Mouse (Mus musculus) myocyte (in vitro differentiated cells): ENCODE results near the gene Gcsam. TPM values are rescaled to one million over a fixed set of nuclear protein-coding genes. Genes with fewer than 3 reads are reported as not detected.

Experiments used
- H3K27me3 ChIP-seq: one replicate; pipeline ENCODE4 v1.6.1; 2011; ENCODE audit not compliant: control insufficient read depth, insufficient read depth, insufficient read length
- H3K36me3 ChIP-seq: one replicate; pipeline ENCODE4 v1.6.1; 2011; ENCODE audit not compliant: control insufficient read depth, insufficient read depth
- H3K4me2 ChIP-seq: one replicate; pipeline ENCODE4 v1.6.1; 2011; ENCODE audit warnings: low read depth, control low read depth
- H3K4me3 ChIP-seq: one replicate; pipeline ENCODE4 v1.5.1; 2011; ENCODE audit warnings: mild to moderate bottlenecking, control low read depth, moderate library complexity
- H3K79me2 ChIP-seq: one replicate; pipeline ENCODE4 v1.6.1; 2011; ENCODE audit not compliant: control insufficient read depth, insufficient read depth
- H3ac ChIP-seq: one replicate; pipeline ENCODE4 v1.6.1; 2011; ENCODE audit not compliant: control insufficient read depth, insufficient read length
- CEBPB ChIP-seq: IDR thresholded peaks from 2 replicates; pipeline ENCODE4 v1.6.1; 2011; ENCODE audit warnings: mild to moderate bottlenecking, moderate library complexity; ENCODE audit not compliant: poor library complexity, insufficient read depth, severe bottlenecking
- E2F4 ChIP-seq: IDR thresholded peaks from one replicate; pipeline ENCODE4 v1.6.1; 2011; ENCODE audit warnings: mild to moderate bottlenecking, control low read depth, moderate library complexity; ENCODE audit not compliant: insufficient read depth
- MAX ChIP-seq: IDR thresholded peaks from one replicate; pipeline ENCODE4 v1.6.1; 2011; ENCODE audit warnings: low read depth, mild to moderate bottlenecking, control low read depth
- MYOD1 ChIP-seq, 3 experiments: IDR thresholded peaks; one replicate each; pipeline ENCODE4 v1.6.1; 2011; ENCODE audit warnings: control low read depth in 2 of 3, low read depth in 2 of 3, mild to moderate bottlenecking in 2 of 3, moderate library complexity in 1 of 3; ENCODE audit not compliant: insufficient read length in 2 of 3, control insufficient read depth in 1 of 3
- MYOG ChIP-seq, 3 experiments: IDR thresholded peaks; one replicate each; pipeline ENCODE4 v1.6.1; 2011; ENCODE audit warnings: control low read depth in 2 of 3, low read depth in 2 of 3, mild to moderate bottlenecking in 2 of 3; ENCODE audit not compliant: insufficient read length in 2 of 3, control insufficient read depth in 1 of 3, insufficient read depth in 1 of 3
- POLR2A ChIP-seq: IDR thresholded peaks from one replicate; pipeline ENCODE4 v1.6.1; 2011; ENCODE audit warnings: low read depth, mild to moderate bottlenecking, control low read depth, moderate library complexity; ENCODE audit not compliant: insufficient read length
- POLR2AphosphoS2 ChIP-seq: IDR thresholded peaks from one replicate; pipeline ENCODE4 v1.6.1; 2011; ENCODE audit warnings: low read depth, control low read depth; ENCODE audit not compliant: insufficient read length
- REST ChIP-seq: IDR thresholded peaks from one replicate; pipeline ENCODE4 v1.6.1; 2011; ENCODE audit warnings: mild to moderate bottlenecking, control low read depth, moderate library complexity; ENCODE audit not compliant: insufficient read depth, insufficient read length
- SRF ChIP-seq: IDR thresholded peaks from one replicate; pipeline ENCODE4 v1.6.1; 2011; ENCODE audit warnings: low read depth; ENCODE audit not compliant: control insufficient read depth, insufficient read length
- TCF12 ChIP-seq: IDR thresholded peaks from one replicate; pipeline ENCODE4 v1.6.1; 2011; ENCODE audit warnings: mild to moderate bottlenecking, control low read depth; ENCODE audit not compliant: poor library complexity, insufficient read depth, severe bottlenecking
- TCF3 ChIP-seq: IDR thresholded peaks from one replicate; pipeline ENCODE4 v1.6.1; 2011; ENCODE audit warnings: low read depth, control low read depth; ENCODE audit not compliant: insufficient read length
- USF1 ChIP-seq: IDR thresholded peaks from one replicate; pipeline ENCODE4 v1.6.1; 2011; ENCODE audit warnings: low read depth, mild to moderate bottlenecking, control low read depth, moderate library complexity
- polyA plus RNA-seq: library from polyadenylated mRNA; unstranded; fragments of >200 nt; fragmentation: generic; extraction: Trizol; gene quantifications from one replicate; pipeline ENCODE4 v1.2.1, GENCODE M21; 2012; ENCODE audit warnings: missing spikeins

Gcsam gene
- polyA plus RNA-seq, 1 experiment = not detected

- Histone ChIP-seq H3K36me3 (no peaks in the 10 kb centered on the region), H3K27me3 (no peaks in the 10 kb centered on the region), H3K4me3 (no peak overlapping the region), H3K4me2 (no peak overlapping the region), H3K79me2 (no peaks in the 10 kb centered on the region), H3ac (no peak overlapping the region)
- no peak for TF ChIP-seq CEBPB
- TF ChIP-seq POLR2AphosphoS2 = no peak
- no peak for TF ChIP-seq REST
Measured at GRCm38 (mm10) chr16:45629497-45630105, 19.4 kb downstream of the Gcsam start.

- Histone ChIP-seq H3K27me3 (no peaks in the 10 kb centered on the region), H3K4me2 (no peak overlapping the region), H3K4me3 (no peak overlapping the region), H3ac (no peak overlapping the region), H3K36me3 (no peaks in the 10 kb centered on the region), H3K79me2 (no peaks in the 10 kb centered on the region)
- TF ChIP-seq POLR2A = no peak
- TF ChIP-seq TCF3 = no peak
- no peak for TF ChIP-seq MYOD1 (IDR thresholded peaks at IDR 0.05; ENCODE audit: control insufficient read depth in 1 of 3, insufficient read length in 2 of 3, low read depth in 2 of 3)
- no peak for TF ChIP-seq TCF12
- TF ChIP-seq MAX = no peak
- TF ChIP-seq REST = no peak
- no peak for TF ChIP-seq USF1
- TF ChIP-seq CEBPB = no peak
- no peak for TF ChIP-seq POLR2AphosphoS2
- TF ChIP-seq SRF = no peak
- TF ChIP-seq E2F4 = no peak
- no peak for TF ChIP-seq MYOG (IDR thresholded peaks at IDR 0.05; ENCODE audit: control insufficient read depth in 1 of 3, insufficient read depth in 1 of 3, insufficient read length in 2 of 3, low read depth in 2 of 3)
Measured at GRCm38 (mm10) chr16:45630347-45630960, 20.3 kb downstream of the Gcsam start.

GRCm38 (mm10) chr16:45632420-45632819 is 22.2 kb downstream of the Gcsam start:
- no peaks in the 10 kb centered on the region for H3K79me2 ChIP-seq
- H3K4me3 ChIP-seq = no peak overlapping the region
- no peak overlapping the region for H3ac ChIP-seq
- TF ChIP-seq TCF12 (no peak), USF1 (no peak), MYOD1 (IDR thresholded peaks at IDR 0.05; ENCODE audit: control insufficient read depth in 1 of 3, insufficient read length in 2 of 3, low read depth in 2 of 3) (peak in 1 of 3 experiments; percentile 40), POLR2A (no peak), TCF3 (no peak), E2F4 (no peak), MYOG (IDR thresholded peaks at IDR 0.05; ENCODE audit: control insufficient read depth in 1 of 3, insufficient read depth in 1 of 3, insufficient read length in 2 of 3, low read depth in 2 of 3) (no peak), POLR2AphosphoS2 (no peak), REST (no peak)
- H3K36me3 ChIP-seq = no peaks in the 10 kb centered on the region
- H3K27me3 ChIP-seq = no peaks in the 10 kb centered on the region
- peak overlapping the region; percentile 3 for H3K4me2 ChIP-seq

GRCm38 (mm10) chr16:45635826-45636225 is 25.6 kb downstream of the Gcsam start:
- Histone ChIP-seq H3K4me3 (no peak overlapping the region), H3K36me3 (no peaks in the 10 kb centered on the region), H3K4me2 (no peak overlapping the region), H3K79me2 (no peaks in the 10 kb centered on the region), H3ac (no peak overlapping the region), H3K27me3 (no peaks in the 10 kb centered on the region)
- TF ChIP-seq MAX (no peak), REST (no peak), SRF (no peak), MYOG (IDR thresholded peaks at IDR 0.05; ENCODE audit: control insufficient read depth in 1 of 3, insufficient read depth in 1 of 3, insufficient read length in 2 of 3, low read depth in 2 of 3) (no peak), E2F4 (no peak), POLR2A (no peak), POLR2AphosphoS2 (no peak), TCF3 (no peak), CEBPB (no peak), MYOD1 (IDR thresholded peaks at IDR 0.05; ENCODE audit: control insufficient read depth in 1 of 3, insufficient read length in 2 of 3, low read depth in 2 of 3) (no peak), USF1 (no peak), TCF12 (no peak)

- no peak for TF ChIP-seq SRF
- TF ChIP-seq POLR2AphosphoS2 = no peak
- TF ChIP-seq CEBPB = no peak
- TF ChIP-seq MYOG (IDR thresholded peaks at IDR 0.05; ENCODE audit: control insufficient read depth in 1 of 3, insufficient read depth in 1 of 3, insufficient read length in 2 of 3, low read depth in 2 of 3) = no peak
- no peak for TF ChIP-seq TCF12
- Histone ChIP-seq H3ac (no peak overlapping the region), H3K36me3 (no peaks in the 10 kb centered on the region), H3K79me2 (no peaks in the 10 kb centered on the region), H3K4me2 (no peak overlapping the region), H3K27me3 (no peaks in the 10 kb centered on the region), H3K4me3 (no peak overlapping the region)
Measured at GRCm38 (mm10) chr16:45640070-45640762, 30.0 kb downstream of the Gcsam start.
